Mouse (Mus musculus): ENCODE results near the gene 2900026A02Rik. TPM values are rescaled to one million over a fixed set of nuclear protein-coding genes. Genes with fewer than 3 reads are reported as not detected.
A peak's percentile ranks its signal among the peaks of the same experiment; 100 is the strongest.

The 2900026A02Rik gene
- total RNA-seq, 2 experiments from 2014 or later: 40.1 to 41.4 TPM

DNA sequence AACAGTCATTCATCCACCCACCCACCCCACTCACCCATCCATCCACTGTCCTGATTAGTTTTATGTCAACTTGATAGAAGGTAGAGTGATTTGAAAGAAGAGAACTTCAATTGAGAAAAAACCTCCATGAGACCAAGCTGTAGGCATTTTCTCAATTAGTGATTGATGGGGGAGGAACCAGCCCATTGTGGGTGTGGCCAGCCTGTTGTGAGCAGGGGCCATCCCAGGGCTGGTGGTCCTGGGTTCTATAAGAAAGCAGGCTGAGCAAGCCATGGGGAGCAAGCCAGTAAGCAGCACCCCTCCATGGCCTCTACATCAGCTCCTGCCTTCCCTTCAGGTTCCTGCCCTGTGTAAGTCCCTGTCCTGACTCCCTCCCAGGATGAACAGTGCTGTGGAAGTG lies 151.0 kb downstream of the 2900026A02Rik start, which contains the start of gene Crybb2:
Gene Crybb2 (minus strand): TSS at position 101 of the 400 bp plus-strand sequence.
- DNase-seq: no peak
- intact Hi-C loops (cut with DNase I): no loop called here

- intact Hi-C loops (cut with DNase I): loop anchor here (2.0 to 10.0 kb wide), 2 partner anchors 184 to 480 kb away; partner anchors contain the start of gene Sez6l
- peak; percentile 87 for DNase-seq
These were observed 166.7 kb downstream of the 2900026A02Rik start for GRCm38 (mm10) chr5:113054308-113054707.

GRCm38 (mm10) chr5:113050581-113051185 lies 170.4 kb downstream of the 2900026A02Rik start:
- DNase-seq: no peak
- intact Hi-C loops (cut with DNase I): loop anchor here (10.0 kb wide), 1 partner anchor 476 kb away; the partner anchor contains the start of gene Sez6l

DNA sequence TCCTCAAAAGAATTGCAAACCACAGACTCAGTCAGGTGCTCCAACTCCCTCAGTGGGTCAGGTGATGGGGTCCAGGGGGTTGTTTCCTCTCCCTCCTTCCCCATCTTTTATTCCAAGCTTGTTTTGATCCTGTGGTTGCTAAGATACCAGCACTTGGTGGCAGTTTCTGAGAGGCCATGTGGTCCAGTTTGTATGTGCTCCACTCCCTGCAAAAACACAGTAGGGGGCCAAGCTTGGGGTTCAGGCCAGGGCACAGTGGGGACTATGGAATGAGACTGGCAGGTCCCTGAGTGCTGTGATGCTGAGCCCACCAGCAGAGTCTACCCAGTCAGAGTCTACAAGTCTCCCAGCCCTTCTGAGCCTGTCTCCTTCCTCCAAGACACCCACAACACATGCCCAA lies 171.2 kb downstream of the 2900026A02Rik start:
- intact Hi-C loops (cut with DNase I): loop anchor here (10.0 kb wide), 1 partner anchor 475 kb away; the partner anchor contains the start of gene Sez6l
- DNase-seq: no peak

DNA sequence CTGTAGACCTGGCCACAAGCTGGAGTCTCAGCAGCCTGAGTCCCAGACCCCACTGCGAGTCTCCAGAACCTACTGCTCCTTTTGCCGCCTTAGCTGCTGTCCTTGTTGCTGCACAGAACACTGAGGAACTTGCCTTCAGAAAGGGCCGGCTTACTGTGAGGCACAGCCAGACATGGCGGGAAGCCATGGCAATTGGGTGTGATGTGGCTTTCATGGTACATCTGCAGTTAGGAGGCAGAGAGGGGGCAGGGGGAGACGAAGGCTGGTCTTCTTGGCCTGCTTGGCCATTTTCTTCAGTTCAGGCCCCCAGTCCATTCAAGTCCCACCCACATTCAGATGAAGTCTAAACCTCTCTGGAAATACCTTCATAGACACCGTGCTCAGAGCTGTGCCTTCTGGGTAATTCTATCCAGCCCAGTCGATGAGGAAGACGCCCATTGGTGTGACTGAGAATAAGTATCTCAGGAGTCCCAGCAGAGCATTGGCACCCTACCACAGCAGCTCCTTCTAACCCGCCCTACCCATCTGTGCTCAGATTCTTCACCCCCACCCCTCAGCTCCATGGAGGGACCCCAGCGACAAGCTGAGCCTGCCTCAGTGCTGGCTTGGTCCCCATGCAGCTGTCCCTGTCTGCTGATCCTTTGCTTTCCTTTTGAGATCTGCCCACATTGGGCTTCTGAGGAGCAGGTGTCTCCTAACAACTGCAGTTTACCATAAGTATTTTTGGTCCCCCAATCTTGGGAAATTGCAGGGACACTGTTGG lies 175.3 kb downstream of the 2900026A02Rik start:
- DNase-seq: peak; percentile 85
- intact Hi-C loops (cut with DNase I): no loop called here

GRCm38 (mm10) chr5:113043531-113043930 lies 177.5 kb downstream of the 2900026A02Rik start:
- peak; percentile 48 for DNase-seq
- intact Hi-C loops (cut with DNase I): no loop called here

- peak; percentile 98 for DNase-seq
These were observed 179.4 kb downstream of the 2900026A02Rik start for GRCm38 (mm10) chr5:113041567-113042071.

GRCm38 (mm10) chr5:113040776-113041175 lies 180.3 kb downstream of the 2900026A02Rik start:
- DNase-seq: peak; percentile 58
- intact Hi-C loops (cut with DNase I): no loop called here

More at GRCm38 (mm10) chr5:113041567-113042071, 179.4 kb downstream of the 2900026A02Rik start:
- intact Hi-C loops (cut with DNase I): no loop called here

GRCm38 (mm10) chr5:113038601-113039000 lies 182.4 kb downstream of the 2900026A02Rik start:
- intact Hi-C loops (cut with DNase I): no loop called here
- no peak for DNase-seq

Other genes with a start within 250 kb of the 2900026A02Rik start
- 10 to 100 TPM; 68.4 to 73.9 TPM for gene Grk3, start 205.4 kb downstream of the 2900026A02Rik start, total RNA-seq (2021)
- gene Crybb2, start 151.1 kb downstream of the 2900026A02Rik start, total RNA-seq (2021): not detected
- gene Crybb3, start 139.7 kb downstream of the 2900026A02Rik start, total RNA-seq (2021): 1 to 10 TPM; 3.9 to 4.2 TPM
- under 1 TPM in 1 of 2 experiments, not detected in 1; 0.18 TPM for gene Tmem211, start 5.7 kb upstream of the 2900026A02Rik start, total RNA-seq (2021)
- 10 to 100 TPM; 67.4 to 74.9 TPM for gene Sgsm1, start 89.5 kb upstream of the 2900026A02Rik start, total RNA-seq (2021)
- not detected for gene Aym1, start 136.1 kb upstream of the 2900026A02Rik start, total RNA-seq (2021)